In the genomic region with DNA sequence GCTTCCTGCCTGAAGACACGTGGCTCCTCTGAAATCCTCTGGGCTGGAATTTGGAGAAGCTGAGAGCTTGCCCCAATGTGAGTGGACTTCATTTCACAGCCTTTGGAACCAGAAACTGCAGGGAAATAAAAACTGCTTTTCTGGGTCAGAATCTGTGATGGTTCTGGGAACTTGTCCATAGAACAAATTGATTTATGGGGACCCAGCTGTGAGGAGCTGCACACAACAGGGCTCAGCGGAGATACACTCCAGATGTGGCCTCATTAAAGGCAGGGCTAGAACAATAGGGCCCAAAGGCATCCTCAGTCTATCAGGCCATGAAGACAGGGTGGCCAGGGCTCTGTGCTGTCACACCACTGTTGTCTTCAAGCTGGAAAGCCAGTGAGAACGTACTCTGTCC, we compare ENCODE assay signal across 13 mouse cellular contexts. TPM values are rescaled to one million over a fixed set of nuclear protein-coding genes. Genes with fewer than 3 reads are reported as not detected.
DNase-seq lines count a peak whose midpoint lies in the region; ATAC-seq lines count a peak whose summit lies in the region.
"Had no signal": no experiment of that assay in that cellular context is flagged by ENCODE, and none has a peak within 500 bp of the region (broad histone marks: within the 10 kb centered on the region; RNA-seq: fewer than 3 reads in every experiment).

No protein-coding gene starts in this region.

- H3K4me1 ChIP-seq in heart, embryonic 10.5 days = no peaks in the 10 kb centered on the region
- H3K4me1 ChIP-seq in forebrain, embryonic 16.5 days (replicated peaks; ENCODE audit: control insufficient read depth, insufficient read depth, low read length) = 0 out of 2 replicates have a peak, but pooled peaks cover 2% of the 10 kb centered on the region
- H3K4me1 ChIP-seq: midbrain, embryonic 15.5 days had no signal

- no peak overlapping the region for H3K4me3 ChIP-seq in heart, embryonic 10.5 days
- H3K4me3 ChIP-seq in forebrain, embryonic 16.5 days (replicated peaks; ENCODE audit: low read length) = no peak overlapping the region
- H3K4me3 ChIP-seq: limb, embryonic 12.5 days; midbrain, embryonic 15.5 days had no signal

- H3K9ac ChIP-seq in forebrain, embryonic 16.5 days (replicated peaks; ENCODE audit: low read depth, low read length) = no peak overlapping the region
- H3K9ac ChIP-seq: limb, embryonic 12.5 days; midbrain, embryonic 15.5 days had no signal

- H3K27me3 ChIP-seq in heart, embryonic 10.5 days (ENCODE audit: insufficient read depth, poor library complexity, severe bottlenecking) = peaks cover 3% of the 10 kb centered on the region
- H3K27me3 ChIP-seq in forebrain, embryonic 16.5 days (replicated peaks; ENCODE audit: control insufficient read depth, insufficient read depth, low read length) = no peaks in the 10 kb centered on the region
- H3K27me3 ChIP-seq: limb, embryonic 12.5 days; midbrain, embryonic 15.5 days had no signal

- no peak for ATAC-seq in forebrain, embryonic 16.5 days
- ATAC-seq: midbrain, embryonic 15.5 days had no signal

- H3K36me3 ChIP-seq in heart, embryonic 10.5 days = no peaks in the 10 kb centered on the region
- no peaks in the 10 kb centered on the region for H3K36me3 ChIP-seq in forebrain, embryonic 16.5 days (ENCODE audit: control insufficient read depth, insufficient read depth)
- H3K36me3 ChIP-seq: limb, embryonic 12.5 days; midbrain, embryonic 15.5 days had no signal

- DNase-seq in heart, adult 11 months = peak; percentile 97
- no peak for DNase-seq in heart, embryonic 10.5 days (ENCODE audit: low spot score)
- peak; percentile 38 for DNase-seq in urinary bladder, postnatal 14 days (ENCODE audit: low spot score)
- DNase-seq in urinary bladder, postnatal 25 days (ENCODE audit: low spot score) = no peak
- peak; percentile 27 to 51 for DNase-seq in kidney, postnatal 25 days
- no peak for DNase-seq in ovary, postnatal 36 days (ENCODE audit: low spot score)
- no peak for DNase-seq in adrenal gland, adult 2 months
- DNase-seq: cerebellum, adult 2 months; embryo, embryonic 11 days; thymus, adult 18-20 months had no signal

- H3K4me2 ChIP-seq in forebrain, embryonic 16.5 days (ENCODE audit: low read length) = no peak overlapping the region
- H3K4me2 ChIP-seq: limb, embryonic 12.5 days; midbrain, embryonic 15.5 days had no signal

- no peak overlapping the region for H3K27ac ChIP-seq in heart, embryonic 10.5 days
- H3K27ac ChIP-seq in forebrain, embryonic 16.5 days (ENCODE audit: low read length) = no peak overlapping the region
- H3K27ac ChIP-seq: limb, embryonic 12.5 days; midbrain, embryonic 15.5 days had no signal

- H3K9me3 ChIP-seq in heart, embryonic 10.5 days = no peaks in the 10 kb centered on the region
- H3K9me3 ChIP-seq in forebrain, embryonic 16.5 days (ENCODE audit: control insufficient read depth, low read length) = no peaks in the 10 kb centered on the region
- H3K9me3 ChIP-seq: midbrain, embryonic 15.5 days had no signal

- WGBS in heart, embryonic 10.5 days = 61% methylated on average over 3 of the region's 3 CpGs
- 56% methylated on average over 3 of the region's 3 CpGs for WGBS in forebrain, embryonic 16.5 days

RNA-seq across cellular contexts. Expression of a gene that starts 40.7 kb away (rescaled TPM):
- 1.3 and 2.2 TPM in 2 replicates for polyA plus RNA-seq in heart, embryonic 10.5 days (2016; fragmentation: Nextera tagmentation; extraction: Ambion mirVana)
- 1 to 10 TPM in 1 of 2 experiments, under 1 TPM in 1; 0.40 to 1.0 TPM for total RNA-seq in adrenal gland, adult 2 months (2021)
- polyA plus RNA-seq in adrenal gland, adult 2 months (2012; rRNA removed) = 1.9 TPM in 2 replicates
- 0.50 and 0.85 TPM in 2 replicates for polyA plus RNA-seq in forebrain, embryonic 16.5 days (2015; fragmentation: Nextera tagmentation; extraction: Ambion mirVana)

Comparison
In these comparisons a context has a peak if more than half of its experiments do, and no peak if none do; other contexts are left out.
1. DNase-seq: peak in heart, adult 11 months (single experiment), urinary bladder, postnatal 14 days (single experiment) and kidney, postnatal 25 days (2 of 2); none in heart, embryonic 10.5 days (single experiment), urinary bladder, postnatal 25 days (single experiment), ovary, postnatal 36 days (single experiment) and adrenal gland, adult 2 months (single experiment).